Comparison of ENCODE assay signal across 10 mouse cellular contexts in genomic region chr1:133070157-133070556, GRCm38 (mm10). TPM values are rescaled to one million over a fixed set of nuclear protein-coding genes. Genes with fewer than 3 reads are reported as not detected.
DNase-seq lines count a peak whose midpoint lies in the region; ATAC-seq lines count a peak whose summit lies in the region.
"Had no signal": no experiment of that assay in that cellular context is flagged by ENCODE, and none has a peak within 500 bp of the region (broad histone marks: within the 10 kb centered on the region; RNA-seq: fewer than 3 reads in every experiment).

No protein-coding gene starts in this region.

- ATAC-seq in heart, embryonic 11.5 days (replicated peaks; ENCODE audit: insufficient number of reproducible peaks, low FRiP score, low TSS enrichment) = no peak
- peak; percentile 23; the same call in 1 of the 2 replicates for ATAC-seq in embryonic facial prominence, embryonic 14.5 days (ENCODE audit: low read depth)
- ATAC-seq in limb, embryonic 13.5 days (ENCODE audit: low FRiP score, low read depth) = peak; percentile 61; the same call in 1 of the 2 replicates
- no peak for ATAC-seq in activated CD4-positive, CD25-positive, alpha-beta regulatory T cell, adult 4 months

- DNase-seq in heart, postnatal 36 days = no peak
- peak; percentile 42 to 47 for DNase-seq in B cell, adult 2 months
- DNase-seq in embryonic facial prominence, embryonic 14.5 days (ENCODE audit: low spot score) = peak; percentile 89
- no peak for DNase-seq in left cerebral cortex, postnatal 10 days (ENCODE audit: extremely low spot score in 1 of 2, low spot score in 2 of 2)
- no peak for DNase-seq in retina, postnatal 1 day
- DNase-seq: left cerebral cortex, postnatal 4 days had no signal

- no peak overlapping the region for H3K4me3 ChIP-seq in heart, embryonic 11.5 days (ENCODE audit: low read depth, low read length)
- no peak overlapping the region for H3K4me3 ChIP-seq in embryonic facial prominence, embryonic 14.5 days (ENCODE audit: low read depth, low read length)
- H3K4me3 ChIP-seq in limb, embryonic 13.5 days = no peak overlapping the region
- H3K4me3 ChIP-seq: neural tube, embryonic 13.5 days had no signal

- WGBS in heart, embryonic 11.5 days (ENCODE audit: insufficient replicate concordance) = 34% methylated on average over 4 of the region's 5 CpGs
- 21% methylated on average over 3 of the region's 5 CpGs for WGBS in embryonic facial prominence, embryonic 14.5 days
- WGBS in limb, embryonic 13.5 days = 40% methylated on average over 5 of the region's 5 CpGs

- peak overlapping the region; percentile 95 for H3K27ac ChIP-seq in heart, embryonic 11.5 days (ENCODE audit: low read depth, low read length)
- H3K27ac ChIP-seq in embryonic facial prominence, embryonic 14.5 days (replicated peaks; ENCODE audit: low read depth, low read length) = peak overlapping the region; percentile 69
- H3K27ac ChIP-seq in limb, embryonic 13.5 days = peak overlapping the region; percentile 65; the same call in 1 of the 2 replicates

- no peaks in the 10 kb centered on the region for H3K27me3 ChIP-seq in heart, embryonic 11.5 days (ENCODE audit: control insufficient read depth, insufficient read depth, low read length)
- no peaks in the 10 kb centered on the region for H3K27me3 ChIP-seq in embryonic facial prominence, embryonic 14.5 days (replicated peaks; ENCODE audit: control insufficient read depth, insufficient read depth, low read length)
- H3K27me3 ChIP-seq in limb, embryonic 13.5 days = no peaks in the 10 kb centered on the region
- H3K27me3 ChIP-seq: neural tube, embryonic 13.5 days had no signal

- no peak overlapping the region for H3K4me2 ChIP-seq in heart, embryonic 11.5 days
- H3K4me2 ChIP-seq in embryonic facial prominence, embryonic 14.5 days (ENCODE audit: low read depth, low read length) = no peak overlapping the region
- H3K4me2 ChIP-seq in limb, embryonic 13.5 days (replicated peaks) = no peak overlapping the region
- H3K4me2 ChIP-seq: neural tube, embryonic 13.5 days had no signal

- H3K36me3 ChIP-seq in heart, embryonic 11.5 days (ENCODE audit: control insufficient read depth, insufficient read depth, low read length) = no peaks in the 10 kb centered on the region; the same call in 1 of the 2 replicates
- H3K36me3 ChIP-seq in embryonic facial prominence, embryonic 14.5 days (ENCODE audit: control insufficient read depth, insufficient read depth, low read length) = peaks cover 16% of the 10 kb centered on the region; the same call in 1 of the 2 replicates
- peaks cover 30% of the 10 kb centered on the region for H3K36me3 ChIP-seq in limb, embryonic 13.5 days

- H3K9ac ChIP-seq in heart, embryonic 11.5 days (ENCODE audit: low read depth, low read length) = no peak overlapping the region
- no peak overlapping the region for H3K9ac ChIP-seq in embryonic facial prominence, embryonic 14.5 days (ENCODE audit: low read depth, low read length)
- no peak overlapping the region for H3K9ac ChIP-seq in limb, embryonic 13.5 days
- H3K9ac ChIP-seq: neural tube, embryonic 13.5 days had no signal

- intact Hi-C loops in heart, postnatal 36 days (cut with DNase I) = no loop called here
- intact Hi-C loops in left cerebral cortex, postnatal 10 days (cut with DNase I) = no loop called here

- peaks cover 60% of the 10 kb centered on the region for H3K4me1 ChIP-seq in heart, embryonic 11.5 days (ENCODE audit: control insufficient read depth, insufficient read depth, low read length)
- H3K4me1 ChIP-seq in embryonic facial prominence, embryonic 14.5 days (ENCODE audit: control insufficient read depth, insufficient read depth, low read length) = peaks cover 16% of the 10 kb centered on the region; the same call in 1 of the 2 replicates
- peaks cover 41% of the 10 kb centered on the region for H3K4me1 ChIP-seq in limb, embryonic 13.5 days

- H3K9me3 ChIP-seq in heart, embryonic 11.5 days (replicated peaks; ENCODE audit: control insufficient read depth, low read length) = no peaks in the 10 kb centered on the region
- no peaks in the 10 kb centered on the region for H3K9me3 ChIP-seq in embryonic facial prominence, embryonic 14.5 days (ENCODE audit: control insufficient read depth, low read length)
- H3K9me3 ChIP-seq in limb, embryonic 13.5 days = no peaks in the 10 kb centered on the region
- H3K9me3 ChIP-seq: neural tube, embryonic 13.5 days had no signal

RNA-seq across cellular contexts. Expression of gene Pik3c2b, which starts 24.7 kb away (rescaled TPM):
- polyA plus RNA-seq in heart, embryonic 11.5 days (2014; fragmentation: Nextera tagmentation; extraction: Ambion mirVana) = 7.7 and 10.3 TPM in 2 replicates
- total RNA-seq in heart, postnatal 36 days (2021) = 10 to 100 TPM; 17.9 to 20.4 TPM
- polyA plus RNA-seq in embryonic facial prominence, embryonic 14.5 days (2014; fragmentation: Nextera tagmentation; extraction: Ambion mirVana) = 7.0 and 7.1 TPM in 2 replicates
- 6.8 and 7.1 TPM in 2 replicates for polyA plus RNA-seq in limb, embryonic 13.5 days (2015; fragmentation: Nextera tagmentation; extraction: Ambion mirVana)
- polyA plus RNA-seq in activated CD4-positive, CD25-positive, alpha-beta regulatory T cell, adult 4 months (2017; shearing (Covaris generic)) = under 1 TPM; 0.66 to 0.68 TPM
- total RNA-seq in left cerebral cortex, postnatal 10 days (2021) = 10 to 100 TPM; 27.3 to 28.6 TPM

RNA-seq across cellular contexts. Expression of gene Mdm4, which starts 39.8 kb away (rescaled TPM):
- polyA plus RNA-seq in heart, embryonic 11.5 days (2014; fragmentation: Nextera tagmentation; extraction: Ambion mirVana) = 34.4 and 41.2 TPM in 2 replicates
- 10 to 100 TPM; 25.3 to 29.9 TPM for total RNA-seq in heart, postnatal 36 days (2021)
- polyA plus RNA-seq in embryonic facial prominence, embryonic 14.5 days (2014; fragmentation: Nextera tagmentation; extraction: Ambion mirVana) = 33.4 and 40.3 TPM in 2 replicates
- polyA plus RNA-seq in limb, embryonic 13.5 days (2015; fragmentation: Nextera tagmentation; extraction: Ambion mirVana) = 40.2 and 45.9 TPM in 2 replicates
- 100 to 1,000 TPM in 1 of 2 experiments, 10 to 100 TPM in 1; 84.8 to 102 TPM for polyA plus RNA-seq in activated CD4-positive, CD25-positive, alpha-beta regulatory T cell, adult 4 months (2017; shearing (Covaris generic))
- total RNA-seq in left cerebral cortex, postnatal 10 days (2021) = 10 to 100 TPM; 78.7 to 82.2 TPM

Comparison
In these comparisons a context has a peak if more than half of its experiments do, and no peak if none do; other contexts are left out.
1. ATAC-seq: peak in embryonic facial prominence, embryonic 14.5 days (single experiment) and limb, embryonic 13.5 days (single experiment); none in heart, embryonic 11.5 days (single experiment) and activated CD4-positive, CD25-positive, alpha-beta regulatory T cell, adult 4 months (single experiment).
2. DNase-seq: peak in B cell, adult 2 months (2 of 2) and embryonic facial prominence, embryonic 14.5 days (single experiment); none in heart, postnatal 36 days (0 of 2), left cerebral cortex, postnatal 10 days (0 of 2) and retina, postnatal 1 day (single experiment).
3. Peak in every context shown above with its lines, with median percentiles within 50 percentile points of each other: H3K27ac ChIP-seq.